Mouse (Mus musculus): ENCODE data around the gene Fbxo28.
A peak's percentile ranks its signal among the peaks of the same experiment; 100 is the strongest.

DNA sequence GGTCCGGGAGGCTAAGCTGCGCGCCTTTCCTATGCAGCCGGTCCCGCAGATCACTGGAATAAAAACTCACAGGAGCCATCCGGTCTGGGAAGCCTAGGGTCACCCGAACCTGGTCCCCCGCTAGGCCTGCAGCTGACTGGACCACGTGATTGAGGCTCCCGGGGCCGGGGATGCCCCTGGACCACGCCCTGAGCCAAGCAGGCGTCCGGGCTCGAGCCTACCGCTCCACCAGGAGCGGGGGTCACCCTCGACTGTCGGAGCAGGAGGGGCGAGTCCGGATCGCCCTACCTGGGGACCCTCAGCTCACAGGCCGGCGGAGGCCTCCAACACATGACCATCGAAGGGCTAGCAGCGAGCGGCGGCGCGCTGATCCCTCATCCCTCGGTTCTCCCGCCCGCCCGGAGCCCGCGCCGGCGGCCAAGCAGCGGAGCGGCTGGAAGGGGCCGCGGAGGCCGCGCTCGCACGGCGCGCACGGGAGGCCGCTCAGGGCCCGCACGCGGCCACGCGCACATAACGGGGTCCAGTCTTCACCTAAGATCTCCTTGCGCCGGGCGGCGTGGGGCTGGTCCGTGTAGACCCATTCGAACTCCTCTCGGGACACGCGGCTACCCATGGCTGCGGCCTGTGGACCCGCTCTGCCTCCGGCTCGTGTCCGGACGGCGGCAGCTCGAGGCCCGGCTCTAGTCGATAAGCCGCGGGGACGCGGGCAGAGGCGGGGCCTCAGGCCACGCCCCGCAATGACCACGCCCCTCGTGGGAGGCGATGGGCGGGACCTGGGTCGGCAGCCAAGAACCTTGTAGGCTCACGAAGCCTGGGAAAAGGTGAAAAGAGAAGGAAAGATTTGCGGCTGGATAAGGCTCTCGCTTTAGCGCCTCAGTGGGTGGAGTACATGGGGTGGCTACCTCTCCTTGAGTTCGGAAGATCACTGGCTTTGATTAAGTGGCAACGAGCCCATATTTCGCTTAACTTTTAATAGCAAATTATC, 59.0 kb downstream of the Fbxo28 start, which contains the start of gene Degs1:
- TF ChIP-seq POLR2A (IDR thresholded peaks at IDR 0.05; ENCODE audit: insufficient read depth, low read depth, low read length) (peak; percentile 95), CTCF (IDR thresholded peaks at IDR 0.05; ENCODE audit: insufficient read depth, low read depth, low read length) (no peak)

Measured in olfactory bulb, adult 2 months (tissue).